Mouse (Mus musculus): ENCODE measurements around the gene Appbp2. TPM values are rescaled to one million over a fixed set of nuclear protein-coding genes. Genes with fewer than 3 reads are reported as not detected.

The Appbp2 gene
- 6.3 and 6.4 TPM in 2 replicates for polyA plus RNA-seq (2012; rRNA removed)

DNA sequence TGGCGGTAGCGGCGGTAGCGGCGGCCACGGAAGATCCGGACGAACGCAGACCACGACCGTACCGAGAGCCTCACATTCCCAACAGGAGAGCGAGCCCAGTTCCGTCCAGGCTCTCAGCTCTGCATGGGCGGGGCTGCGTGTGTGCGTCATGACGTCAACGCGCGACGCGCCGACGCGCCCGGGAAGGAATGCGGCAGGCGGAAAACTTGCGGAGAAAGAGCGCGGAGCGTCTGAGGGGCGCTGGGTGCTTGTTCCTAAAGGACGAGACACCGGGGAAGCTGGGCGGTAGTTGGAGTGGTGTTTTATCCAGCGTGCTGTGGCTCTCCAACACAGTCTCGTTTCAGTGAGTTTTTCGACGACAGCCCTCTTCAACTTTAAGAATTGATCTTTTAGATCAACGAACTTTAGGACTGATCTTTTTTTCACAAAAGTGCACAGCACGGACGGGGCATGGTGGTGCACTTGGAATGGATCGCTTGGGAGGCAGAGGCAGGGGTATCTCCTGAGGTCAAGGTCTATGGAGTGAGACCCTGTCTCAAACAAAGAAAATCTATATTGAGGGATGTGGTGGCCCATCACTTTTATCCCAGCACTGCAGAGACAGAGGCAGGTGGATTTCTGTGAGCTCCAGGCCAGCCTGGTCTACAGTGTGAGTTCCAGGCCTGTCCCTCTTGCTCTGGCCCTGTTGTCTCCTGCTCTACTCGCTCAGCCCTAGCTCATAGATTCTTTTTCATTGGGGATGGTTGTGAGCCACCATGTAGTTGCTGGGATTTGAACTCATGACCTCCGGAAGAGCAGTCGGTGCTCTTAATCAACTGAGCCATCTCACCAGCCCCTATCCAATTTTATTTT lies at the start of gene Appbp2:
Appbp2 (minus strand) TSS at position 141 of the 852 bp plus-strand sequence.

DNA sequence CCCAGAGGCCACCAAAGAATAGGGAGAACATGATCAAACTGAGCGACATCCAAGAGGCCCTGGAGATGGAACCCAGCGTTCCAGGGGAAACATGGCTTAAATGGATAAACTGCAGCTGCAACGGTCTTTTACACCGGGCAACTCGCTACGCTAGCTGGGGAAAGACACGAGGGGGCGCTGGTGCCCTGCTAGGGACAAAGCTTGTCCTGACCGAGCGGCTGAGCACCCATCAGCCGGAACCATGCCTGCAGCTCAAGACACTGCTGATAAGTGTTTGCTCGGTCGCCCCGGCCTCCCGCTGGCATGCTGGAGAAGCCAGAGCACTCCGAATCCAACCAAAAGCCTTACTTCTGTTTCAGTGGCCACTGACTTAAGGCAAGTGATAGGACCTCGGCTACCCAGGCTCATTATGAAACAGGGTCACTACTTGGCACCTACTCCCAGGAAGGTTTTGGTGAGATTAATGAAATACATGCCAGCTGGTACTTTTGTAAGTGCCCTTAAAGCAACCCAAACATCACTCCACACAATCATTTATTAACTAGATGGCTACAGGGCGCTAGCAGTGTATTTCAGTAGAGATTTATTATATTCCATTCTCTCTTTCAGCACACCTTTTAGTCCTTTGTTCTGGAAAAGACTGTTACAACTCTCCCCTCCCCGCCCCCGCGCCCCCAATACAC lies 64.7 kb downstream of the Appbp2 start, which contains the start of gene 1700125H20Rik:
1700125H20Rik (plus strand) TSS at position 347 of the 683 bp plus-strand sequence.

GRCm38 (mm10) chr11:85139581-85140540 lies 95.1 kb downstream of the Appbp2 start, which contains the start of gene Usp32:
Gene Usp32, minus strand, starts transcription at chr11:85140161.

Other genes starting within 250 kb of the Appbp2 start
- 13.5 and 13.9 TPM in 2 replicates for gene Usp32, start 95.0 kb downstream of the Appbp2 start, polyA plus RNA-seq (2012; rRNA removed)
- not detected in 2 replicates for gene 1700125H20Rik, start 64.7 kb downstream of the Appbp2 start, polyA plus RNA-seq (2012; rRNA removed)
- gene Ppm1d, start 76.1 kb upstream of the Appbp2 start, polyA plus RNA-seq (2012; rRNA removed): 6.1 and 6.3 TPM in 2 replicates
- 5.4 and 6.4 TPM in 2 replicates for gene Bcas3, start 118.0 kb upstream of the Appbp2 start, polyA plus RNA-seq (2012; rRNA removed)

Measured in liver, embryonic 18 days (tissue).